In the genomic region with DNA sequence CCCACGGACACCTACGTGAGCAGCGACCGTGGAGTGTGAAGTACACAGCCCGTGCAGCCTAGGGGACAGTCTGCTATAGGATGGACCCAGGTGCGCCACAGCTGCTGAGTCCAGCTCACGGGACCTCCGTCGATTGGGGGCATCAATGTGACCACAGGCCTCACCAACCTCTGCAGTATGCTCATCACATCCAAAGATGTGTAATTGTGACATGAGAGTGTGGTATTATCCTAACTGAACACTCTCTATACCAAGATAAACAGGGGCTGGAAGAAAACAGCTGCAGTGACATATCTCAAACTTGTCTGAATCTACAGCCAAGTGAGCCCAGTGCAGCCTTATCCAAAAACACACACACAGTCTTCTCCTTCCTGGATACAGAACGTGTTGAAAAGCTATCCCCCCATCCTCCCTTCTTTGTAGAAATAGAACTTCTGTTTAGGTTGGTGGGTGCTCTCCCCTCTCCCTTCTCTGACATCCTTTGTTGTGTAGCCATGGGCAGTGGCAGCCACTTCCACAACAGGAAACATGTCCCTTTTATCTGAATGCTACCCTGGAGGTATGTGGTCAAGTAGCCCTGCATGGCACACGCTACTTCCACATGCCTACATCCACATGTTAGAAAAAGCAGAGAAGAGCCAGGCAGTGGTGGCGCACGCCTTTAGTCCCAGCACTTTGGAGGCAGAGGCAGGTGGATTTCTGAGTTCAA, we compare ENCODE assay signal across 21 mouse cellular contexts. TPM values are rescaled to one million over a fixed set of nuclear protein-coding genes. Genes with fewer than 3 reads are reported as not detected.
A peak's percentile ranks its signal among the peaks of the same experiment; 100 is the strongest.
DNase-seq lines count a peak whose midpoint lies in the region; ATAC-seq and TF ChIP-seq lines count a peak whose summit lies in the region.
"Had no signal": no experiment of that assay in that cellular context is flagged by ENCODE, and none has a peak within 500 bp of the region (broad histone marks: within the 10 kb centered on the region; RNA-seq: fewer than 3 reads in every experiment).

No protein-coding gene starts in this region.

- no peaks in the 10 kb centered on the region for H3K27me3 ChIP-seq in forebrain, embryonic 11.5 days (ENCODE audit: control insufficient read depth, insufficient read depth, low read length)
- no peaks in the 10 kb centered on the region for H3K27me3 ChIP-seq in forebrain, embryonic 10.5 days (ENCODE audit: poor library complexity, severe bottlenecking)
- no peaks in the 10 kb centered on the region for H3K27me3 ChIP-seq in lung, embryonic 14.5 days (ENCODE audit: insufficient read depth, low read length)
- H3K27me3 ChIP-seq in liver, embryonic 13.5 days = no peaks in the 10 kb centered on the region
- H3K27me3 ChIP-seq: forebrain, embryonic 15.5 days; hindbrain, embryonic 12.5 days; limb, embryonic 15.5 days; midbrain, embryonic 15.5 days had no signal

- H3K27ac ChIP-seq in forebrain, embryonic 11.5 days (ENCODE audit: low read depth, low read length) = no peak overlapping the region
- no peak overlapping the region for H3K27ac ChIP-seq in forebrain, embryonic 10.5 days
- no peak overlapping the region for H3K27ac ChIP-seq in lung, embryonic 14.5 days (ENCODE audit: low read depth)
- H3K27ac ChIP-seq in liver, embryonic 13.5 days = peak overlapping the region; percentile 85
- H3K27ac ChIP-seq: embryonic facial prominence, embryonic 10.5 days; forebrain, embryonic 15.5 days; hindbrain, embryonic 12.5 days; limb, embryonic 15.5 days; midbrain, embryonic 15.5 days had no signal

- TF ChIP-seq CTCF in lung, embryonic 14.5 days (IDR thresholded peaks at IDR 0.05; ENCODE audit: low read depth) = no peak

- H3K4me3 ChIP-seq in forebrain, embryonic 11.5 days (ENCODE audit: low read depth, low read length) = no peak overlapping the region
- H3K4me3 ChIP-seq in forebrain, embryonic 10.5 days = no peak overlapping the region
- H3K4me3 ChIP-seq in lung, embryonic 14.5 days (ENCODE audit: low read depth, low read length) = no peak overlapping the region
- H3K4me3 ChIP-seq in liver, embryonic 13.5 days (replicated peaks) = no peak overlapping the region
- H3K4me3 ChIP-seq: embryonic facial prominence, embryonic 10.5 days; forebrain, embryonic 15.5 days; hindbrain, embryonic 12.5 days; limb, embryonic 15.5 days; midbrain, embryonic 15.5 days had no signal

- WGBS in forebrain, embryonic 11.5 days = 90% methylated on average over 13 of the region's 13 CpGs
- WGBS in forebrain, embryonic 10.5 days = 91% methylated on average over 13 of the region's 13 CpGs
- WGBS in lung, embryonic 14.5 days = 83% methylated on average over 13 of the region's 13 CpGs
- 28% methylated on average over 13 of the region's 13 CpGs for WGBS in liver, embryonic 13.5 days (ENCODE audit: insufficient replicate concordance)

- no peaks in the 10 kb centered on the region for H3K9me3 ChIP-seq in forebrain, embryonic 11.5 days (ENCODE audit: control insufficient read depth, low read length)
- no peaks in the 10 kb centered on the region for H3K9me3 ChIP-seq in forebrain, embryonic 10.5 days
- no peaks in the 10 kb centered on the region for H3K9me3 ChIP-seq in lung, embryonic 14.5 days (ENCODE audit: low read depth, low read length)
- H3K9me3 ChIP-seq in liver, embryonic 13.5 days (replicated peaks) = no peaks in the 10 kb centered on the region
- H3K9me3 ChIP-seq: embryonic facial prominence, embryonic 10.5 days; forebrain, embryonic 15.5 days; hindbrain, embryonic 12.5 days; limb, embryonic 15.5 days; midbrain, embryonic 15.5 days had no signal

- no peaks in the 10 kb centered on the region for H3K4me1 ChIP-seq in forebrain, embryonic 11.5 days (replicated peaks; ENCODE audit: control insufficient read depth, insufficient read depth, low read length)
- H3K4me1 ChIP-seq in forebrain, embryonic 10.5 days = peaks cover 13% of the 10 kb centered on the region; the same call in 1 of the 2 replicates
- no peaks in the 10 kb centered on the region; the same call in 1 of the 2 replicates for H3K4me1 ChIP-seq in lung, embryonic 14.5 days (ENCODE audit: insufficient read depth)
- H3K4me1 ChIP-seq in liver, embryonic 13.5 days (replicated peaks) = peaks cover 58% of the 10 kb centered on the region
- H3K4me1 ChIP-seq: forebrain, embryonic 15.5 days; hindbrain, embryonic 12.5 days; midbrain, embryonic 15.5 days had no signal

- DNase-seq in forebrain, embryonic 11.5 days (ENCODE audit: low spot score) = peak; percentile 50
- DNase-seq in forebrain, embryonic 10.5 days (ENCODE audit: extremely low spot score, low spot score) = no peak
- no peak for DNase-seq in lung, embryonic 14.5 days
- DNase-seq in lung, postnatal 25 days (ENCODE audit: low spot score) = no peak
- DNase-seq in liver, embryonic 13.5 days = no peak
- no peak for DNase-seq in kidney, postnatal 14 days
- DNase-seq: adrenal gland, postnatal 25 days; cerebellum, adult 2 months; gastrocnemius, postnatal 36 days; kidney, adult 18-20 months; kidney, postnatal 25 days; right cerebral cortex, postnatal 25 days; thymus, adult 2 months had no signal

- ATAC-seq in forebrain, embryonic 11.5 days (replicated peaks; ENCODE audit: low FRiP score) = no peak
- peak; percentile 29; the same call in 1 of the 2 replicates for ATAC-seq in lung, embryonic 14.5 days (ENCODE audit: insufficient read depth)
- ATAC-seq in liver, embryonic 13.5 days (ENCODE audit: low read depth) = peak; percentile 95
- ATAC-seq in megakaryocyte progenitor cell, adult 5-6 weeks (replicated peaks; ENCODE audit: poor library complexity) = peak; percentile 63
- ATAC-seq in cerebellum, adult (ENCODE audit: insufficient number of reproducible peaks, low FRiP score, low TSS enrichment) = no peak
- ATAC-seq: forebrain, embryonic 15.5 days; midbrain, embryonic 15.5 days had no signal

- no peaks in the 10 kb centered on the region for H3K36me3 ChIP-seq in forebrain, embryonic 11.5 days (ENCODE audit: control insufficient read depth, insufficient read depth, low read length)
- H3K36me3 ChIP-seq in forebrain, embryonic 10.5 days (replicated peaks) = no peaks in the 10 kb centered on the region
- H3K36me3 ChIP-seq in lung, embryonic 14.5 days (ENCODE audit: insufficient read depth) = no peaks in the 10 kb centered on the region
- no peaks in the 10 kb centered on the region for H3K36me3 ChIP-seq in liver, embryonic 13.5 days
- H3K36me3 ChIP-seq: embryonic facial prominence, embryonic 10.5 days; forebrain, embryonic 15.5 days; hindbrain, embryonic 12.5 days; limb, embryonic 15.5 days; midbrain, embryonic 15.5 days had no signal

- no peak overlapping the region for H3K4me2 ChIP-seq in forebrain, embryonic 11.5 days (ENCODE audit: low read depth, low read length, severe bottlenecking)
- no peak overlapping the region for H3K4me2 ChIP-seq in lung, embryonic 14.5 days
- peak overlapping the region; percentile 54 for H3K4me2 ChIP-seq in liver, embryonic 13.5 days
- H3K4me2 ChIP-seq: forebrain, embryonic 15.5 days; hindbrain, embryonic 12.5 days; limb, embryonic 15.5 days; midbrain, embryonic 15.5 days had no signal

- no peak overlapping the region for H3K9ac ChIP-seq in forebrain, embryonic 11.5 days (ENCODE audit: low read length)
- H3K9ac ChIP-seq in lung, embryonic 14.5 days = no peak overlapping the region
- 0 out of 2 replicates have a peak overlapping the region, but pooled peaks have one; percentile 37 for H3K9ac ChIP-seq in liver, embryonic 13.5 days
- H3K9ac ChIP-seq: forebrain, embryonic 15.5 days; hindbrain, embryonic 12.5 days; limb, embryonic 15.5 days; midbrain, embryonic 15.5 days had no signal

RNA-seq across cellular contexts. Expression of gene Ston2, which starts 30.2 kb away (rescaled TPM):
- polyA plus RNA-seq in forebrain, embryonic 11.5 days (2014; fragmentation: Nextera tagmentation; extraction: Ambion mirVana) = 13.7 and 16.5 TPM in 2 replicates
- 11.4 and 11.5 TPM in 2 replicates for polyA plus RNA-seq in forebrain, embryonic 10.5 days (2016; fragmentation: Nextera tagmentation; extraction: Ambion mirVana)
- polyA plus RNA-seq in lung, embryonic 14.5 days (2014; fragmentation: Nextera tagmentation; extraction: Ambion mirVana) = 8.7 and 10.6 TPM in 2 replicates
- polyA plus RNA-seq in liver, embryonic 13.5 days (2015; fragmentation: Nextera tagmentation; extraction: Ambion mirVana) = 25.0 and 25.2 TPM in 2 replicates
- 4.5 and 10.5 TPM in 2 replicates for total RNA-seq in megakaryocyte progenitor cell, adult 5-6 weeks (2015)
- total RNA-seq in megakaryocyte progenitor cell, adult 5-6 weeks (2017) = 2.4 and 5.4 TPM in 2 replicates
- total RNA-seq: MEL had no signal

Comparison
In these comparisons a context has a peak if more than half of its experiments do, and no peak if none do; other contexts are left out.
1. ATAC-seq: peak in lung, embryonic 14.5 days (single experiment), liver, embryonic 13.5 days (single experiment) and megakaryocyte progenitor cell, adult 5-6 weeks (single experiment); none in forebrain, embryonic 11.5 days (single experiment) and cerebellum, adult (single experiment).